9 mouse cellular contexts compared by ENCODE assay signal in the genomic region with DNA sequence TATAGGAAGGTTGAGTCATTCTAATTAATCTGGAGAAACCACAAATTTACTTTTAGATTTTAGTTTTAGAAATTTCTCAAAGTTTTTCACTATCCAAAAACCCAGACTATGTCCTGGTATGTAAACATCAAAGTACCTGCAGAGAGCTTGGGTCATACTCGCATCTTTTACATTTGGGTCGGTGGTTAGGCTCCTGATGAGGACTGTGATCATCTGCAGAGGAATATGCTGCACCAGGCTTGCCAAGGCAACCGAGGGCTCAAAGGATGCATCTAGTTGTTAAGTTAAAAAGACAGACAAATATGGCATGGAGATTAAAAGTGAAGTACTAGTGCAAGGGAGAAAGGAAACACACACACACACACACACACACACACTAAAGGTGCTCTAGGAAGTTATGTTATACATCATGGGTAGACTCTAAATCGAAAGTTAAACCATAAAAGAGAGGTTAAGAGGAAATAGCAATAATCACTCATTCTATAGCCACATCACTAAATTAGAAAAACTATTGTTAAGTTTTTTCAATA. TPM values are rescaled to one million over a fixed set of nuclear protein-coding genes. Genes with fewer than 3 reads are reported as not detected.
DNase-seq lines count a peak whose midpoint lies in the region; ATAC-seq and TF ChIP-seq lines count a peak whose summit lies in the region.
"Had no signal": no experiment of that assay in that cellular context is flagged by ENCODE, and none has a peak within 500 bp of the region (broad histone marks: within the 10 kb centered on the region; RNA-seq: fewer than 3 reads in every experiment).

No protein-coding gene starts in this region.

- intact Hi-C loops in gastrocnemius, adult 2 months (cut with DNase I), result no loop called here
- intact Hi-C loops in left cerebral cortex, postnatal 10 days (cut with DNase I), result no loop called here

- H3K9me3 ChIP-seq in limb, embryonic 13.5 days, result no peaks in the 10 kb centered on the region
- no peaks in the 10 kb centered on the region for H3K9me3 ChIP-seq in stomach, embryonic 14.5 days (ENCODE audit: control insufficient read depth, low read depth, low read length)

- ATAC-seq in limb, embryonic 13.5 days (ENCODE audit: low FRiP score, low read depth), result no peak
- no peak for ATAC-seq in stomach, embryonic 14.5 days (ENCODE audit: insufficient number of reproducible peaks, insufficient read depth, low FRiP score, low read depth)

- H3K27ac ChIP-seq in gastrocnemius, adult 2 months, result peak overlapping the region; percentile 95; the same call in 1 of the 2 replicates
- H3K27ac ChIP-seq in testis, adult 2 months (ENCODE audit: control insufficient read depth, insufficient read depth, low read depth, low read length), result no peak overlapping the region
- no peak overlapping the region for H3K27ac ChIP-seq in limb, embryonic 13.5 days
- H3K27ac ChIP-seq in stomach, embryonic 14.5 days (ENCODE audit: low read length), result no peak overlapping the region

- TF ChIP-seq CTCF in gastrocnemius, adult 2 months (IDR thresholded peaks at IDR 0.05), result no peak
- no peak for TF ChIP-seq CTCF in testis, adult 2 months (IDR thresholded peaks at IDR 0.05; ENCODE audit: control insufficient read depth, insufficient read depth, insufficient replicate concordance, low read depth, low read length)

- peak overlapping the region; percentile 99 for H3K4me3 ChIP-seq in gastrocnemius, adult 2 months
- H3K4me3 ChIP-seq in testis, adult 2 months (ENCODE audit: control insufficient read depth, low read depth, low read length), result peak overlapping the region; percentile 26; the same call in 1 of the 2 replicates
- peak overlapping the region; percentile 97 for H3K4me3 ChIP-seq in limb, embryonic 13.5 days
- peak overlapping the region; percentile 96; the same call in 1 of the 2 replicates for H3K4me3 ChIP-seq in stomach, embryonic 14.5 days (ENCODE audit: low read depth, low read length)

- TF ChIP-seq POLR2A in testis, adult 2 months (IDR thresholded peaks at IDR 0.05; ENCODE audit: control insufficient read depth, low read depth, low read length), result no peak

- no peak overlapping the region for H3K9ac ChIP-seq in limb, embryonic 13.5 days
- no peak overlapping the region for H3K9ac ChIP-seq in stomach, embryonic 14.5 days (replicated peaks; ENCODE audit: low read depth, low read length)

- no peaks in the 10 kb centered on the region; the same call in 1 of the 2 replicates for H3K36me3 ChIP-seq in testis, adult 2 months (ENCODE audit: control insufficient read depth, insufficient read depth, low read length)
- H3K36me3 ChIP-seq in limb, embryonic 13.5 days, result peaks cover 31% of the 10 kb centered on the region
- H3K36me3 ChIP-seq in stomach, embryonic 14.5 days (ENCODE audit: control insufficient read depth, insufficient read depth, low read length), result no peaks in the 10 kb centered on the region; the same call in 1 of the 2 replicates

- 84% methylated on average over 4 of the region's 4 CpGs for WGBS in limb, embryonic 13.5 days
- WGBS in stomach, embryonic 14.5 days, result 85% methylated on average over 4 of the region's 4 CpGs

- no peaks in the 10 kb centered on the region for H3K27me3 ChIP-seq in testis, adult 2 months (ENCODE audit: control insufficient read depth, insufficient read depth, low read length)
- no peaks in the 10 kb centered on the region for H3K27me3 ChIP-seq in limb, embryonic 13.5 days
- no peaks in the 10 kb centered on the region for H3K27me3 ChIP-seq in stomach, embryonic 14.5 days (ENCODE audit: control insufficient read depth, insufficient read depth, low read length)

- H3K4me1 ChIP-seq in testis, adult 2 months (ENCODE audit: control insufficient read depth, insufficient read depth, low read length), result peaks cover 5% of the 10 kb centered on the region
- H3K4me1 ChIP-seq in limb, embryonic 13.5 days, result peaks cover 32% of the 10 kb centered on the region
- peaks cover 17% of the 10 kb centered on the region for H3K4me1 ChIP-seq in stomach, embryonic 14.5 days (ENCODE audit: control insufficient read depth, insufficient read depth, low read length)

- H3K4me2 ChIP-seq in limb, embryonic 13.5 days (replicated peaks), result peak overlapping the region; percentile 99
- H3K4me2 ChIP-seq in stomach, embryonic 14.5 days (replicated peaks; ENCODE audit: low read depth, low read length), result peak overlapping the region; percentile 89

- no peak for DNase-seq in gastrocnemius, adult 2 months
- no peak for DNase-seq in gastrocnemius, adult 18-20 months (ENCODE audit: low spot score)
- DNase-seq in testis, postnatal 14 days (ENCODE audit: low spot score), result no peak
- DNase-seq in left cerebral cortex, postnatal 10 days (ENCODE audit: extremely low spot score in 1 of 2, low spot score in 2 of 2), result no peak
- DNase-seq in ovary, postnatal 14 days (ENCODE audit: low spot score), result no peak
- DNase-seq: B cell, adult 2 months had no signal

RNA-seq across cellular contexts. Expression of a gene that starts 2.6 kb away (rescaled TPM):
- 10 to 100 TPM; 22.1 to 23.2 TPM for total RNA-seq in gastrocnemius, adult 2 months (2021)
- total RNA-seq in gastrocnemius, adult 18-20 months (2021), result 10 to 100 TPM; 21.3 to 22.8 TPM
- polyA plus RNA-seq in testis, adult 2 months (2012; rRNA removed), result 7.4 and 8.1 TPM in 2 replicates
- 17.9 and 19.2 TPM in 2 replicates for polyA plus RNA-seq in limb, embryonic 13.5 days (2015; fragmentation: Nextera tagmentation; extraction: Ambion mirVana)
- 21.2 and 22.8 TPM in 2 replicates for polyA plus RNA-seq in stomach, embryonic 14.5 days (2014; fragmentation: Nextera tagmentation; extraction: Ambion mirVana)
- 10 to 100 TPM; 25.0 to 26.1 TPM for total RNA-seq in left cerebral cortex, postnatal 10 days (2021)

Comparison
In these comparisons a context has a peak if more than half of its experiments do, and no peak if none do; other contexts are left out.
1. H3K4me3 ChIP-seq: peak in every context shown above with its lines; median percentile 99 in gastrocnemius, adult 2 months; 97 in limb, embryonic 13.5 days; 96 in stomach, embryonic 14.5 days; 26 in testis, adult 2 months.